Mouse (Mus musculus): Measurements from ENCODE around the gene Phf23.
A peak's percentile ranks its signal among the peaks of the same experiment; 100 is the strongest.

GRCm38 (mm10) chr11:70005521-70005920, 9.9 kb downstream of the Phf23 start:
- TF ChIP-seq POLR2A (IDR thresholded peaks at IDR 0.05; ENCODE audit: low read depth, low read length) (no peak), CTCF (conservative IDR thresholded peaks at IDR 0.05; ENCODE audit: insufficient read depth, insufficient read length, low read depth, low read length) (peak; percentile 54)
